Mouse (Mus musculus): ENCODE measurements around the gene Larp4.

DNA sequence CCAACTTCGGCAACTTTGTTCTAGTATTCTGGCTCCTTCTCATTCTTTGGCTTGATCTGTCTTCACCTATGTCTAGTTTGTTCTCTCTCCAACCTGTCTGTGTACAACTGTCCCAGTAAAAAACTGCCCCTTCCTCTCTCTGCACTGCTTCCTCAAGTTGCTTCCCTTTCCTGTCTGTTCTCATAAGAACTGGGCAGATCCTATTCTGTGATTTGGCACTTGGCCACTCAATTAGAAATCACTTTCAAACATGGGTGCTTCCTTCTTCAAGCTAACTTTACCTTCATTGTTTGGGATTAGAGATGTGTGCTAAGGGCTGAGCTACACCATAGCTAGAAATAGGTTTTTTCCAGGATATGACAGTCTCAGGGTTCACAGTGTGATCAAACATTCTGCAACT, 741 bp downstream of the Larp4 start:
- TF ChIP-seq MAFK (IDR thresholded peaks at IDR 0.05; ENCODE audit: insufficient read depth, low read depth, low read length) (no peak), ZC3H11A (IDR thresholded peaks at IDR 0.05; ENCODE audit: borderline replicate concordance, low read depth, low read length) (no peak), ZNF384 (IDR thresholded peaks at IDR 0.05; ENCODE audit: low read depth, low read length) (no peak)

All from ES-E14 (cell line).